Mouse (Mus musculus): Measurements from ENCODE around the gene Itpkb. TPM values are rescaled to one million over a fixed set of nuclear protein-coding genes. Genes with fewer than 3 reads are reported as not detected.

Itpkb gene
- polyA plus RNA-seq, 1 experiment: 28.6 TPM

DNA sequence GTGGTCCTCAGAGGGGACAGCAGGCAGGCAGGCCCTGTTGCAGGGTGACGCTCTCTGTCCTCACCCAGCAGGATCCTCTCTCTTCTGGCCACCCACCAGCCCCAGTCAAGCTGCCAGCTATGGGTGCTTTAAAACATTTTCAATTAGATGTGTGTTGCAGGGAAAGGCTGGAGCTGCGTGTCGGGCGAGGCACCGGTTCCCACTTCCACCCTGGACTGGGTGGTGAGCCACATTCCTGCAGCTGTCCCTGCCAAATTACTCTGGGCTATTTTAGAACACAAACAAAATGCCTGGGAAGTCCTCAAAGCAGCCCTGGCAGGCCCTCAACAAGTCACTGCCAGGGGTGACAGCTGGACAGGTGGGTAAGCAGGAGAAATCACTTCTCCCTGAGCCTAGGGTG, 132.1 kb downstream of the Itpkb start:
- H3K4me1 ChIP-seq (ENCODE audit: control insufficient read depth, insufficient read depth, low read length): 0 out of 2 replicates have a peak, but pooled peaks cover 2% of the 10 kb centered on the region
- no peak for TF ChIP-seq CTCF (IDR thresholded peaks at IDR 0.05; ENCODE audit: low read depth, low read length)
- no peak for TF ChIP-seq POLR2A (IDR thresholded peaks at IDR 0.05; ENCODE audit: borderline replicate concordance, low read depth, low read length)
- H3K27ac ChIP-seq (ENCODE audit: insufficient read depth, low read depth, low read length): no peak overlapping the region
- no peak overlapping the region for H3K4me3 ChIP-seq (ENCODE audit: insufficient read depth, low read length)

DNA sequence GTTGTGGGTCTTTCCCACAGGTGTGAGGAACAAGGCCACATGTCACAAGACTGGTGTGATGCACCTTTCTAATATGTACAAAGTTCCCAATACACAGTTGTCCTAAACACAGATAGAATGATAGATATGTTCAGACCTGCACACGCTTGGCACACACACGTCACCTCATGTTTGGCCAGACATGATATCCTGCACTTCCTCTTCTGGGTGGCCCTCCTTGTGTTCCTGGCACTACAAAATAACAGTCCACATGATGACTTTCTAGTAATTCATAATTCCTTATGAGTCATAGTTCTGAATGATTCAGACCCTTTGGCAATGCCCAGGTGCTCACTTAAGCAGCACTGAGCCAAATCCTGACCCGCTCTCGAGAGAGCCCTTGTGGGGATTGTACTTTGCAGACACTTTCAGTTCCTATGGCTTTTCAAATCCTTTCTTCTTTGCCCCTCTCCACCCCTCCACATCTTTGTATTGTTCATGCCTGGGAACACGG, 132.7 kb downstream of the Itpkb start:
- no peak overlapping the region for H3K4me3 ChIP-seq (ENCODE audit: insufficient read depth, low read length)

DNA sequence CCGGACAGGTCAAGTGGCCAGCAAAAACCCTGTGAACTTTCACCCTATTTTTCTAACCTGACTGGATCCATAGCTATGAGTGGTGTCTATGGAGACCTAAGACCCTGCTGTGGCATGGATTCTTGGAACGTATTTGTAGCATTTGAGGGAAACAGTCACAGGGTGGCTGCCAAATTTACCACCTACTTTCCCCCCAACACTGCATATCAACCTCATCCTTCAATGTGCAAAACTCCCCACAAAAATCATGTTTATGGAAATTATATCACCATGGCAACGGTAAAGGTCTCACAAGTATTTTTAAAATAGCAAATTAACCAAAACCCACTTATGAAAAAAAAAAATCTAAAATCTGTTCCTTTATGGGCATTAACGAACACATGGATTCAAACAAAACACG, 134.1 kb downstream of the Itpkb start:
- 0 out of 2 replicates have a peak, but pooled peaks cover 2% of the 10 kb centered on the region for H3K4me1 ChIP-seq (ENCODE audit: control insufficient read depth, insufficient read depth, low read length)
- H3K27ac ChIP-seq (ENCODE audit: insufficient read depth, low read depth, low read length): no peak overlapping the region
- no peak overlapping the region for H3K4me3 ChIP-seq (ENCODE audit: insufficient read depth, low read length)
- TF ChIP-seq POLR2A (IDR thresholded peaks at IDR 0.05; ENCODE audit: borderline replicate concordance, low read depth, low read length) (no peak), CTCF (IDR thresholded peaks at IDR 0.05; ENCODE audit: low read depth, low read length) (no peak)

More for the DNA sequence above, 132.7 kb downstream of the Itpkb start:
- TF ChIP-seq CTCF (IDR thresholded peaks at IDR 0.05; ENCODE audit: low read depth, low read length) (no peak), POLR2A (IDR thresholded peaks at IDR 0.05; ENCODE audit: borderline replicate concordance, low read depth, low read length) (no peak)
- Histone ChIP-seq H3K4me1 (ENCODE audit: control insufficient read depth, insufficient read depth, low read length) (0 out of 2 replicates have a peak, but pooled peaks cover 2% of the 10 kb centered on the region), H3K27ac (ENCODE audit: insufficient read depth, low read depth, low read length) (no peak overlapping the region)

DNA sequence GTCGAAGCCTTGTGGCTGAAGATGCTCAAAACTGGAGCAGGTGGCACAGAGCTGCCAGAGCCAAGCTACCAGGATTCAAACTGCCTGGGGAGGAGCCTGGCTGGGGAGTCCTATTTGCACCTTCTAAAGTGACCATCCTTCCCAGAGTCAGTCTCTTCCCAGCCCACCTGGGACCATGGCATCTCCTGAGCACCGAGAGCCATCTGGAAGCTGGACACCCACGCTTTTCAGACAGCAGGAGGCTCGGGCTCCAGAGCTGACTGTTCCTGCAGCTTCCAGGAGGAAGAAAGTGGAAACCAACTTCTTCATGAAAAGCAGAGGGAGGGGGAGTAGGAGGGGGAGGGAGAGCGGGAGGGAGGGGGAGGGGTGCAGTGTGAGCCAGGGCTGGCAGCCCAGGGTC, 135.3 kb downstream of the Itpkb start:
- Histone ChIP-seq H3K4me1 (ENCODE audit: control insufficient read depth, insufficient read depth, low read length) (0 out of 2 replicates have a peak, but pooled peaks cover 2% of the 10 kb centered on the region), H3K27ac (ENCODE audit: insufficient read depth, low read depth, low read length) (no peak overlapping the region), H3K4me3 (ENCODE audit: insufficient read depth, low read length) (no peak overlapping the region)
- TF ChIP-seq POLR2A (IDR thresholded peaks at IDR 0.05; ENCODE audit: borderline replicate concordance, low read depth, low read length) (no peak), CTCF (IDR thresholded peaks at IDR 0.05; ENCODE audit: low read depth, low read length) (no peak)

DNA sequence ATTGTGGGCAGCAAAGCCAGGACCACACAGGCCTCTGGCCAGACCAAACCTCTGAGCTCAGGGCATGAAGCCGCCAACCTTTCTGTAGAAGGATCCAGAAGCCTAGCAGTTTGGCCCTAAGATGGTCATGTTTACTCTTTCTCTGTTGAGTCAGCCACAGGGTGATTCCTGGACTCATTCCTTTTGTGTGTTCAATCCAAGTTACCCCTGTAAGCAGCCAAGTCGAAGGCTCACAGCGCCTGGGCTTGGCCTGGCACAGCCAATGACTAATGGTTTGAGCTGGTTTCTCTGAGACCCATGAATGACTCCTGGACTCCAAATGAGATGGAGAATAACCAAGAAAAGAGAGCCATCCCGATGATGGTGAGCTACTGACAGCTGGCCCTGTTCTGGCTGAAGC, 137.7 kb downstream of the Itpkb start:
- H3K27ac ChIP-seq (ENCODE audit: insufficient read depth, low read depth, low read length): no peak overlapping the region
- TF ChIP-seq CTCF (IDR thresholded peaks at IDR 0.05; ENCODE audit: low read depth, low read length) (no peak), POLR2A (IDR thresholded peaks at IDR 0.05; ENCODE audit: borderline replicate concordance, low read depth, low read length) (no peak)
- H3K4me1 ChIP-seq (ENCODE audit: control insufficient read depth, insufficient read depth, low read length): 0 out of 2 replicates have a peak, but pooled peaks cover 2% of the 10 kb centered on the region
- no peak overlapping the region for H3K4me3 ChIP-seq (ENCODE audit: insufficient read depth, low read length)

DNA sequence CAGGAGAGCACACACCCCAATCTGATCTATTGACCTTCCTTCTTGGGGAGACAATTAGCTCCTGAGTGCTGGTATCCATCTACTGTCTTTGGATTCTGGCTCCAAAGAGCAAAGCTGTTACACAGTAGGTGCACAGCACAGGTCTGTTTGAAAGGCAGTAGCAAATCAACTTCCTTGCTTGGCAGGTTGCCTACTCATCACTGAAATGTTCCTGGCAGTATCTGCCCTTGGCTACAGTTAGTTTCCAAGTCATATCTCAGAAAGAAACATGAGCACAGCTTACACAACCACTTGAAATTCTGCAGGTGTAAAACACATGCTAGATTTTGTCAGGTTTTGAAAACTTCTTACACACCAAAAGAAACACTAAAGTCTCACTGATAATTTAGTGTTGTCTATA, 143.3 kb downstream of the Itpkb start:
- no peaks in the 10 kb centered on the region for H3K4me1 ChIP-seq (ENCODE audit: control insufficient read depth, insufficient read depth, low read length)
- no peak overlapping the region for H3K27ac ChIP-seq (ENCODE audit: insufficient read depth, low read depth, low read length)
- no peak for TF ChIP-seq POLR2A (IDR thresholded peaks at IDR 0.05; ENCODE audit: borderline replicate concordance, low read depth, low read length)
- TF ChIP-seq CTCF (IDR thresholded peaks at IDR 0.05; ENCODE audit: low read depth, low read length): no peak
- H3K4me3 ChIP-seq (ENCODE audit: insufficient read depth, low read length): no peak overlapping the region

Other genes with a start within 250 kb of the Itpkb start
- gene Coq8a, start 130.9 kb upstream of the Itpkb start, polyA plus RNA-seq (2012; ENCODE audit: insufficient read depth, insufficient read length, missing spikeins): 13.4 and 14.1 TPM in 2 replicates
- 70.9 and 82.6 TPM in 2 replicates for gene Psen2, start 67.0 kb upstream of the Itpkb start, polyA plus RNA-seq (2012; ENCODE audit: insufficient read depth, insufficient read length, missing spikeins)
- gene Stum, start 153.0 kb downstream of the Itpkb start, polyA plus RNA-seq (2012; ENCODE audit: insufficient read depth, insufficient read length, missing spikeins): not detected in 2 replicates
- gene Parp1, start 238.4 kb downstream of the Itpkb start, polyA plus RNA-seq (2012; ENCODE audit: insufficient read depth, insufficient read length, missing spikeins): 48.9 and 52.0 TPM in 2 replicates